Mouse (Mus musculus) stomach, embryonic 16.5 days (tissue): ENCODE results near the gene Hist1h2bm. TPM values are rescaled to one million over a fixed set of nuclear protein-coding genes. Genes with fewer than 3 reads are reported as not detected.
A peak's percentile ranks its signal among the peaks of the same experiment; 100 is the strongest.
"Not testable (repeated sequence)": the region's sequence is repeated elsewhere in the genome, so short reads cannot be mapped to it uniquely, and the experiment has no call there.

ENCODE experiments used
- ATAC-seq: fragments of 200-750 bp; cut with Nextera tagmentation; 2 replicates; pipeline ENCODE4 v1.8.0; 2017; ENCODE audit warnings: moderate number of reproducible peaks, moderate TSS enrichment; ENCODE audit not compliant: insufficient read depth, low FRiP score
- H3K27ac ChIP-seq: fragments of 300-500 bp; sonication (generic); 2 replicates; pipeline ENCODE4 v1.5.1; 2014; ENCODE audit warnings: low read length
- H3K27me3 ChIP-seq: fragments of 300-500 bp; sonication (generic); 2 replicates; pipeline ENCODE4 v1.6.1; 2014; ENCODE audit warnings: low read length, control low read depth, mixed read lengths; ENCODE audit not compliant: control insufficient read depth, insufficient read depth
- H3K36me3 ChIP-seq: fragments of 300-500 bp; sonication (generic); 2 replicates; pipeline ENCODE4 v1.6.1; 2014; ENCODE audit warnings: low read length; ENCODE audit not compliant: control insufficient read depth, insufficient read depth
- H3K4me1 ChIP-seq: fragments of 300-500 bp; sonication (generic); 2 replicates; pipeline ENCODE4 v1.6.1; 2014; ENCODE audit warnings: low read length, control low read depth, mixed read lengths; ENCODE audit not compliant: control insufficient read depth, insufficient read depth
- H3K4me2 ChIP-seq: fragments of 300-500 bp; sonication (generic); 2 replicates; pipeline ENCODE4 v1.6.1; 2014; ENCODE audit warnings: low read depth, low read length, mixed read lengths
- H3K4me3 ChIP-seq: fragments of 300-500 bp; sonication (generic); replicated peaks from 2 replicates; pipeline ENCODE4 v1.5.1; 2014; ENCODE audit warnings: mild to moderate bottlenecking, low read length
- H3K9ac ChIP-seq: fragments of 300-500 bp; sonication (generic); 2 replicates; pipeline ENCODE4 v1.6.1; 2014; ENCODE audit warnings: low read length
- H3K9me3 ChIP-seq: fragments of 300-500 bp; sonication (generic); replicated peaks from 2 replicates; pipeline ENCODE4 v1.6.1; 2016; ENCODE audit warnings: low read length, control low read depth; ENCODE audit not compliant: control insufficient read depth
- WGBS: fragments of 180-500 bp; shearing (Covaris S2); extraction: QIAGEN DNeasy Blood & Tissue Kit; methylation state at CpG from one replicate; pipeline ENCODE4 v1.1.7; 2014; 5-methylcytosine and 5-hydroxymethylcytosine counted together
- polyA plus RNA-seq: library from polyadenylated mRNA; unstranded; fragments of >200 nt; fragmentation: Nextera tagmentation; extraction: Ambion mirVana; gene quantifications from 2 replicates; pipeline ENCODE4 v1.2.1, GENCODE M21; 2015

Hist1h2bm gene
- polyA plus RNA-seq, 1 experiment from 2014 or later = 2.5 TPM

GRCm38 (mm10) chr13:21749387-21750158 is 27.7 kb downstream of the Hist1h2bm start:
- Histone ChIP-seq H3K9ac (peak overlapping the region; percentile 73), H3K9me3 (no peaks in the 10 kb centered on the region), H3K27me3 (no peaks in the 10 kb centered on the region), H3K4me1 (peaks cover 20% of the 10 kb centered on the region), H3K4me2 (peak overlapping the region; percentile 74), H3K27ac (peak overlapping the region; percentile 95), H3K4me3 (peak overlapping the region; percentile 59), H3K36me3 (no peaks in the 10 kb centered on the region)
- WGBS = 2% methylated on average over 5 of the region's 5 CpGs
- ATAC-seq = no peak

DNA sequence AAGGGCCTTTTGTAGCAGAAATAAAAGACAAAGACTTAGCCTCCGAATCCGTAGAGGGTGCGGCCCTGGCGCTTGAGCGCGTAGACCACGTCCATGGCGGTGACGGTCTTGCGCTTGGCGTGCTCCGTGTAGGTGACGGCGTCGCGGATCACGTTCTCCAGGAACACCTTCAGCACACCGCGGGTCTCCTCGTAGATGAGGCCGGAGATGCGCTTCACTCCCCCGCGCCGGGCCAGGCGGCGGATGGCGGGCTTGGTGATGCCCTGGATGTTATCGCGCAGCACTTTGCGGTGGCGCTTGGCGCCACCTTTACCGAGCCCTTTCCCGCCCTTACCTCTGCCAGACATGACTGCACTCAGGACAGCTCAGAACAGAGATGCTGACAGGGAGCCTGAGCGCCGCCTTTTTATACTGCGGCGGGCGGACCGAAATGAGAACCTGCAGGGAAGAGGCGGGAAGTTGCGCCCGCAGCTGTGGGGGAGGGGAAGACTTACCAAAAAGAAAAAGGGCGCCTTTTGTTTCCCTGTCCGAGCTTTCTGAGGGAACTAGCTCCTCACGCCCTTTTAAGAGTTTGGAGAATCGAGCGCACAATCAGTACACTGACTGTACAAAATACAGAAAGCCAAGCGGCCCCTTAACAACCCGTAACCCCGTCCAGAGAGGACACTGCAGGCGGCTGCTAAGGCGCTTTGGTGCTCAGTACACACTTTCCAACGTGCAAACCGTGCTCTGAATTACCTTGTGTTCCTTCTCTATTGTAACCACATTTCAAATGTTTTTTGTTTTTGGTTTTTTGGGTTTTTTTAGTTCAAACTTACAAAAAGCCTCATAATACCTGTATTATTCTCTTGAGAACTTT is 28.5 kb downstream of the Hist1h2bm start, which contains the start of gene Hist1h4k:
Gene Hist1h4k (minus strand): TSS at position 347 of the 859 bp plus-strand sequence.
- peak within 1 kb of the TSS; percentile 73 for H3K9ac ChIP-seq
- H3K9me3 ChIP-seq, H3K36me3 ChIP-seq, H3K27me3 ChIP-seq: not testable (repeated sequence)
- H3K4me2 ChIP-seq = peak within 1 kb of the TSS; percentile 74
- H3K4me3 ChIP-seq = peak within 1 kb of the TSS; percentile 59
- under 1% methylated on average over 38 of the region's 56 CpGs for WGBS
- peaks cover 20% of the 10 kb centered on the region for H3K4me1 ChIP-seq
- peak; percentile 83 for ATAC-seq
- peak within 1 kb of the TSS; percentile 95 for H3K27ac ChIP-seq

- no peak for ATAC-seq
- Histone ChIP-seq H3K36me3 (no peaks in the 10 kb centered on the region), H3K27ac (no peak overlapping the region), H3K4me1 (peaks cover 20% of the 10 kb centered on the region), H3K4me3 (no peak overlapping the region), H3K4me2 (no peak overlapping the region), H3K9me3 (no peaks in the 10 kb centered on the region), H3K27me3 (no peaks in the 10 kb centered on the region), H3K9ac (no peak overlapping the region)
These were observed 29.6 kb downstream of the Hist1h2bm start for GRCm38 (mm10) chr13:21751417-21751816.

GRCm38 (mm10) chr13:21751827-21752226 is 30.0 kb downstream of the Hist1h2bm start:
- Histone ChIP-seq H3K4me1 (peaks cover 20% of the 10 kb centered on the region), H3K36me3 (no peaks in the 10 kb centered on the region), H3K9me3 (no peaks in the 10 kb centered on the region), H3K27me3 (no peaks in the 10 kb centered on the region), H3K27ac (peak overlapping the region; percentile 95), H3K9ac (no peak overlapping the region), H3K4me3 (no peak overlapping the region), H3K4me2 (peak overlapping the region; percentile 79)
- no peak for ATAC-seq
- WGBS = 71% methylated on average over 3 of the region's 3 CpGs

- H3K27ac ChIP-seq = peak overlapping the region; percentile 95
- H3K4me3 ChIP-seq = peak overlapping the region; percentile 50; the same call in 1 of the 2 replicates
- H3K4me1 ChIP-seq = peaks cover 20% of the 10 kb centered on the region
- peak overlapping the region; percentile 79 for H3K4me2 ChIP-seq
- whole genome bisulfite sequencing = 35% methylated on average over 3 of the region's 3 CpGs
- no peak overlapping the region; the same call in 1 of the 2 replicates for H3K9ac ChIP-seq
- no peaks in the 10 kb centered on the region for H3K27me3 ChIP-seq
- ATAC-seq = no peak
- H3K36me3 ChIP-seq = no peaks in the 10 kb centered on the region
- H3K9me3 ChIP-seq = no peaks in the 10 kb centered on the region
These were observed 30.5 kb downstream of the Hist1h2bm start for GRCm38 (mm10) chr13:21752356-21752755.

GRCm38 (mm10) chr13:21753051-21753523 is 31.2 kb downstream of the Hist1h2bm start:
- peak overlapping the region; percentile 95 for H3K27ac ChIP-seq
- ATAC-seq = no peak
- peak overlapping the region; percentile 74 for H3K9ac ChIP-seq
- H3K27me3 ChIP-seq = no peaks in the 10 kb centered on the region
- H3K4me2 ChIP-seq = peak overlapping the region; percentile 79
- peaks cover 20% of the 10 kb centered on the region for H3K4me1 ChIP-seq
- peak overlapping the region; percentile 50 for H3K4me3 ChIP-seq
- H3K36me3 ChIP-seq = no peaks in the 10 kb centered on the region
- WGBS = 3% methylated on average over 10 of the region's 10 CpGs
- H3K9me3 ChIP-seq = no peaks in the 10 kb centered on the region

GRCm38 (mm10) chr13:21753524-21754285 is 31.9 kb downstream of the Hist1h2bm start, which contains the start of the genes Hist1h2ak and Hist1h2bn:
Gene Hist1h2ak (minus strand): TSS chr13:21753827.
Gene Hist1h2bn (plus strand): TSS chr13:21754123.
- peak; percentile 93 for ATAC-seq
- Histone ChIP-seq H3K9ac (peak within 1 kb of the TSS; percentile 74), H3K4me2 (peak within 1 kb of the TSS; percentile 79), H3K27ac (peak within 1 kb of the TSS; percentile 95), H3K4me1 (peaks cover 18% of the 10 kb centered on the region), H3K4me3 (peak within 1 kb of the TSS; percentile 52)
- not testable (repeated sequence) for H3K36me3 ChIP-seq, H3K9me3 ChIP-seq, H3K27me3 ChIP-seq
- WGBS = 0% methylated on average over 37 of the region's 50 CpGs

- H3K9me3 ChIP-seq, H3K36me3 ChIP-seq, ATAC-seq, H3K27me3 ChIP-seq: not testable (repeated sequence)
- Histone ChIP-seq H3K4me3 (peak overlapping the region; percentile 52), H3K9ac (peak overlapping the region; percentile 66), H3K4me1 (peaks cover 15% of the 10 kb centered on the region), H3K4me2 (peak overlapping the region; percentile 79), H3K27ac (peak overlapping the region; percentile 89)
- under 1% methylated on average over 21 of the region's 26 CpGs for WGBS
These were observed 32.6 kb downstream of the Hist1h2bm start for GRCm38 (mm10) chr13:21754294-21755001.
